Mouse (Mus musculus) WW6 (cell line): ENCODE measurements around the gene Hirip3.
A peak's percentile ranks its signal among the peaks of the same experiment; 100 is the strongest.
"Not testable (repeated sequence)": the region's sequence is repeated elsewhere in the genome, so short reads cannot be mapped to it uniquely, and the experiment has no call there.

Experiments
- DNase-seq: peaks from one replicate; pipeline ENCODE4 v3.0.0-alpha.2; 2013; ENCODE audit warnings: low read depth, low spot score

Hirip3 gene

DNA sequence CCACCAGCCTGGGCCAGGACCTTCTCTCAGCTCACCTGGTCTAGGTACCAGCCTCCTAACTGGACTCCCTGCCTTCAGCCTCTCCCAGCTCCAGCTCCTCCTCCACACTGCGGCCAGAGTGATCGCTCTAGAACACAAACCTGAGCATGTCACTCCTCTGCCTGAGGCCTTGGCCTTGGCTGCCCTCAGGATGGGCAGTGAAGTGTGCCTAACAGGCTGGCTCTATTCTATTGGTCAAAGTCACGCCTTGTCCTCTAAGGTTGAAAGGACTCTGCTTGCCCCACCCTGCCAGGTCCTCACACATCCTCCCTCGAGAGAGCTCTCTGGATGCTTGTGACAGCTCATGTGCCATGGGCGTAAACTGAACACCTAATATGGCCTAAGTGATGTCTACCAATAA is 8.3 kb upstream of the Hirip3 start:
- DNase-seq: no peak

DNA sequence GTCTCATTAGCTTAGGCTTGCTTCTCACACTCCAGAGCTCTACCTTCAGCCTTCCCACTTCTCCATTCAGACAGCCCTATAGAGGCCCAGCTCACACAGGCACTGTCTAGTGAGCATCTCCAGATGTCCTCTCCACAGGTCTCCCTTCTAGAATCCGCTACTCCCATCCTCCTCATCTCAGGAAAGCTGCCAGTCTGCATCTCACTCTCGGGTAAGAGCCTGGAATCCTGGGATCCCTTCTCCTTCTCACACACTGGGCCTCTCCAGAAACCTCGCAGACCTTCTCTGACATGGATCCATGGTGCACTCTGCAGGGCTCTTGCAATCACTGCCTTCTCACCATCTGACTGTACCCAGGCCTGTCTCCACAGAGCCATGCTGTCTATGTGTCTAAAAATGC is 6.1 kb upstream of the Hirip3 start:
- DNase-seq: no peak

DNA sequence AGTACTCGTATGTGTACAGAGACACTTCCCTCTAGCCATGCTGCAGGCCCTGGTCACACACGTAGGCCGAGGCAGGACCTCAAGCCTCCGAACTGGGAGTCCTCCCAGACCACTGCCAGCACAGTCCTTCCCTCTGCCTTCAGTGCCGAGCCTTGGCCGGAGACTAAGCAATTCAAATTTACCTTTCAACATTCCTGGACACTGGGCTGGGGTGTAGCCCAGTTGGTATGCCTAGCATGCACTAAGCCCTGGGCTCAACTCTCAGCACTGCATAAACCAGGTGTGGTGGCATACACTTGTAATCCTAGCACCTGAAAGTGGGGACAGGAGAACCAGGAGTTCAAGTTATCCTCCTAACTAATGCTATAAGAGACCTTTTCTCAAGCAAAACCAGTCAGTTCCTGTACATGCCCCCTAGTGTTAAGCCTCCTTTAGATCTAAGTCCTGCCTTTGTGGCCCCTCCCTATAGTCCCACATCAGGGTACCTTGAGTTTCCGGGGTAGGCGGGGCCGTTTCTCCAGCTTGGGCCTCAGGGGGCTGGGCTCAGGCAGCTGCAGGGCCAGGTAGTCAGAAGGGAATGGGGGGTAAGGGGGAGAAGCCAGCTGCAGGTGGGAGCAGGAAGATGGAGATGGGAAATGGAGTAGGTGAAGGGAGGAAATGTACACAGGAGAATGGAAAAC is 4.9 kb upstream of the Hirip3 start:
- DNase-seq: peak; percentile 40

DNA sequence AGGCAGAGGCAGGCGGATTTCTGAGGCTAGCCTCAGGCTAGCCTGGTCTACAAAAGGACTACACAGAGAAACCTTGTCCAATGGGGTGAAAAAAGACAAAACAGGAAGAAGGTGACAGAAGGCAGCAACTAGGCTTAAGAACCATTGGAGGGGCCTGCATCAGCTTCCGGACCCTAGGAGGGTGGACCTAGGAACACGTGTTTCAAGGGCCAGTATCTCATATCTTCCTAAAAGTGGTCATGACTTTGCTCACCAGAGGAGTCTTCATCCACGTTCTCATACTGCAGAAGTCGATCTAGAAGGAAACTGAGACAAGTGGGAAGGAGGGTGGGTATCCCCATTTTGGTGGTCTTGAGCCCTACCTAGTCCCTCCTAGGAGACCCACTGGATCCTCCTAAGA is 785 bp upstream of the Hirip3 start:
- no peak for DNase-seq

DNA sequence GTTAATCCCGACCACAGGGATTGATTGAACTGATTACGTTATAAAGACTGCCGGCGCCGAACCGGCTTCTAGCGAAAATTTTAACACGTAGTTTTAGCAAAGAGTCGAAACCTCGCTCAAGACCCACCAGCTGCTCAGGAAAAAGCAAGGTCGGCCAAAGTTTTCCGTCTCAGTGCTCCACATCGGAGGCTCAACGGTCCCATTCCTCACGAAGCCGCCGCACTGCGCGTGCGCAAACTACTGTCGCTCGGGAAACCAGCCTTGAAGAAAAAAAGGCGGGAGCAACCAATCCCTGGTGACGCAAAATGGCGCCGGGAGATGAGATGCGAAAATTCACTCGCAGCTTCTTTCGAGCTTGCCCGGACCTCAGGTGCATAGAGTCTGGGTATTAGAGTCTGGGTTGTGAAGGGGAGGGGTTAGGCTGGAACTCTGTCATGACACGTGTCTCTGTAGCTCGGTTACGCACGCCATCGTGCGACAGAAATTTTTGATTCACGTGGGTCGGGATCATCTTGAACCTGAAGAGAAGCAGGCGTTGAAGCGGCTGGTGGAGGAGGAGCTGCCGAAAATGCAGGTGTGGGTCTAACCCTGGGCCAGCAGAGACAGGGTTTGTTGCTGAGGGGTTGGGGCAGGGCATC is 494 bp downstream of the Hirip3 start, which contains the start of gene Ino80e:
Ino80e (minus strand) TSS at position 231 of the 638 bp plus-strand sequence.
- DNase-seq: peak; percentile 80

DNA sequence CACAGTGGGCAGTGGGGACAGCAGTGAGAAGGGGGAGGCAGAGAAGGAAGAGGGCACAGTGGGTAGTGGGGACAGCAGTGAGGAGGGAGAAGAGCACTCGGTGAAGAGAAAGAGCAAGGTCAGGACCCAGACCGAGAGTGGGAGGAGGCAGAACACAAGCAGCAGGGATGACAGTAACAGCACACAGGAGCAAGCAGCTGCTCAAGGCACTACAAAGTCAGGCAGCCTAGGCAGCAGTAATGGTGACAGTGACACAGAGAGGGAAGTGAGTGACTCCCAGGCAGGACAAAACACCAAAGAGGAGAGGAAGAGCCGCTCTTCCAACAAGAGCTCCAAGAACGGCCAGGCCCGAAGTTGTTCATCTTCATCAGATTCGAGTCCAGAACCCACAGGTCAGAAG is 2.0 kb downstream of the Hirip3 start:
- no peak for DNase-seq

DNA sequence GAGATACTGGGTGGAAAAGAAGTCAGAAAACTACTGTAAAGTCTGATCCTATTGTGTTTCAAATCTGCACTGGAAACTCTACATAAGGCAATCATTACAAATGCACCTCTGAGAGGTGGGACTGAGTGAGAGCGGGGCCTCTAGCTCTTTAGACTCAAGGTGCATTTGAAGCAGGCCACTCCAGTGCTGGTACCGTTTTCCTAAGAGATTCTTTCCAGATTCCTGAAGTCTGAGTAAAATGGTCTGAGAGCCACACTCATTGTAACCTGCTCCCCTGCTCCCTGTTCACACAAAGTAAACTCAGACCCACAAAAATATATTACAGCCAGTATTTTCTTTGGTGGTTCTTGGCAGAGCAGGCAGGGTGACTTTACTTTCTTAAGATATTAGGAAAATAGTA is 5.8 kb downstream of the Hirip3 start:
- no peak for DNase-seq

DNA sequence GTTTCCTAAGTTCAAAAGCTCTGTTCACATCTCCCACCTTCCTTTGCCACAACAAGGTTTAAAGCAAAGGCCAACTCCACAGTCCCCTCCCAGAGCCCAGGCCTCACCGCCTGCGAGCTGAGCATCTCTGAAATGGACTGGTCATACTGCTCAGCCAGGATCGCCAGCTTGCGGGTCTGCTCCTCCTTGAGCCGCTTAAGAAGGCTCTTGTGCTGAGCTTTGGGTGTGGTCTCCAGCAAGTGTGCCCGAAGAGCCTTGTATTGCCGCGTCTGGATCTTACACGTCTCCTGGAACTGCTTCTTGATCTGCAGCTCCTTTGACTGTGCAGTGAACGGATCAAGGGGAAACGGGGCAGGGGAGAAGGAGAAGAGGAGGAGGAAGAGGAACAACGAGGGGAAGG is 6.2 kb downstream of the Hirip3 start:
- no peak for DNase-seq

DNA sequence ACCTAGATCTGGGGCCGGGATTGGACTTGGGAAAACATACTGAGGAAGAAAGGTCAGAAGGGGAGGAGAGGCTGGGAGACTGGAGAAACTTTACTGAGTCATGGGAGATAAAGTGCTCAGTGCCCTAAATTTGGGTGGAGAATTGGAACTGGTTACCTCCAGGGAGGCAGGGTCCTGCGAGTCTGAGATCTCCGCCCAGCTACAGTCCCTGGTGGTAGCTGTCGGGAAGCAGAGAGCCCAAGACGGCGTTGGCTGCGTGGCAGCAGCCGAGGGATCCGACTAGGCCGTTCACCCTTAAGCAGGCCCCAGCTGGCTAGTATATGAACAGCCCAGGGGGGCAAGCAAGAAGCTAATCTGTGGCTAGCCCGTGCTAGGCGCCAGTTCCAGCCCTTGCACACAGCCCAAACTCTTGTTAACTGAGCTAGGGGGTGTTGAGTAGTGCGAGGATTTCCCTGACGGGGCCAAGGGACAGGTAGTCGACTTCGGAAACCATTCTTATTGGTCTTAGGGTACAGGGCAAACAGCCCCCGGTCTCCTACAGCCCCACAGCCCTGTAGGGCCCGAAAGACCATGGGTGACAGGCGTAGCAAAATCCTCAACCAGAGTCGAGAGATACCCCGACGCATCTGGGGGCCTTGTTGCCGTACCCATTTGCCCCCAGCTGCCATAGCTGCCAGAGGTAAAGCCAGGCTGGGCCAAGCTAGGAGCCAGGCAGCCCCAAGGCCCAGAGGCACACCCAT is 8.2 kb downstream of the Hirip3 start:
- DNase-seq: no peak

DNA sequence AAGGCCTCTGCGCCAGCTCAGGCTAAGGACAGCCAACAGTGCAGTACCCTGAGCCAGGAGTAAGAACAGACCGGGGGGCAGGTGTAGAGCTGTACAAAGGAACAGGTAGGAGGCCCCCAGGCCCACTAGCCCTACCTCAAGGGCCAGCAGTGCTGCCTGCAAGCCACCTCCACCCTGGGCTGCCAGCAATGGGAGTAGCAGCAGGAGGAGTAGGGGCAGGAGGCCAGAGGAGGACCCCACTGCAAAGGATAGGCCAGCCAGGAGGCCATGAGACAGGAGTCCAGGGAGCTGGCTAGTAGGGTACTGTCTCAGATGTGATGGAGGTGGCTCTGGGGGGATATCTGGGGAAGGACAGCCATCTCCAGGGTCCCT is 8.7 kb downstream of the Hirip3 start:
- no peak for DNase-seq

DNA sequence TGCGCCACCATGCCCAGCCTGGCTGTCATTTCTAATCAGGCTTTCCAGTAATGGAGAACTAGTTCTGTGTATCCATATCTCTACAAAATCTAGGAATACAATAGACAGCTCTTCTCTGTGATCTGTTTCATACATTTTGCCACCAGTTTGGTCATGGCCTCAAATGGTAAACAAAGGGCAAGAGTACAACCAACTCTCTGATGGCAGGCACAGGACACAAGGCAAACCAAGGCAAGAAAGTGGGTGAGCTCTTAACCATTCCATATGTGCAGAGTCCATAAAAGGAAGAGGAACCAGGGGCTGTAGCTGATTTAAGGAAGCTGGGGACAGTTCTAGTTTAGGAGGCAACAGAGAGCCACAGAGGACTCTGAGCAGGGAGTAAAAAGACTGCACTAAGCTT is 15.5 kb downstream of the Hirip3 start:
- no peak for DNase-seq

DNA sequence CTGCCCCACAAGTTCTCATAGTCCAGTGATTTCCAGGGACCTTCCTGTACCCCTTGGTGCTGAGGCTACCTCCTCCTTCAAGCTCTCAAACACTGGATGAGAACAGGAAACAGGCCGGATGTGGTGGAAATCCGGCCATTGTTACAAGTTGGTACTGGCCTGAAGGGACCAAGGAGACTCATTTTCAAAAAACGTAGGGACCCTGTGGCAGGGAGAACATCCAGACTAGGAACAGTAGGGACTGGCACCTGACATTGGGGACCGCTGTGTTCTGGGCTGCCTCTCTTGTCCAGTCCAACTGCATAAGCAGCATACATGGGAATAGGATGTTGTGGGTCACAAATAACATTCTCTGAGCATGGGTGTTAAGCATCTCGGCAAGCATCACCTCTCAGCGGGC is 19.3 kb downstream of the Hirip3 start:
- no peak for DNase-seq

DNA sequence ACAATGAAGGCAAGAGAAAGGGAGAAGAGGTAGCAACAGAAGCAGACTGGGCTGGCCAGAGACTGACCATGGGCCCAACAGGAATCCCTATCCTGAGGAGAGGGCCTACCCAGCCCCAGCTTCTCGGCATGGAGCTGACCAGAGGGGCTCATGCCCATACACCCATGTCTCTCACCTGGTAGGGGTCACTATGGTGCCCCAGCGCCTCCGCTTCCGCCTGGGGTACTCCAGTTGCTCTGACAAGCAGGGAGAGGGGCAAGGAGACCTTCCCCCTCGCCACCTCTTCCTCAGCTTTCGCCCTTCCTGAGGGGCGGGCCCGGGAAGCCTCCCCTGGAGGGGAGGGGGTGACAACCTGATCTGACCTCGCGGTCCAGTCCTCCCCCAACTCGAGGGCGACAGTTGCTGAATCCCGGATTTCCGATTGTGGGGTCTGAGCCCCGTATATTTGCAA is 22.0 kb downstream of the Hirip3 start:
- DNase-seq: no peak

DNA sequence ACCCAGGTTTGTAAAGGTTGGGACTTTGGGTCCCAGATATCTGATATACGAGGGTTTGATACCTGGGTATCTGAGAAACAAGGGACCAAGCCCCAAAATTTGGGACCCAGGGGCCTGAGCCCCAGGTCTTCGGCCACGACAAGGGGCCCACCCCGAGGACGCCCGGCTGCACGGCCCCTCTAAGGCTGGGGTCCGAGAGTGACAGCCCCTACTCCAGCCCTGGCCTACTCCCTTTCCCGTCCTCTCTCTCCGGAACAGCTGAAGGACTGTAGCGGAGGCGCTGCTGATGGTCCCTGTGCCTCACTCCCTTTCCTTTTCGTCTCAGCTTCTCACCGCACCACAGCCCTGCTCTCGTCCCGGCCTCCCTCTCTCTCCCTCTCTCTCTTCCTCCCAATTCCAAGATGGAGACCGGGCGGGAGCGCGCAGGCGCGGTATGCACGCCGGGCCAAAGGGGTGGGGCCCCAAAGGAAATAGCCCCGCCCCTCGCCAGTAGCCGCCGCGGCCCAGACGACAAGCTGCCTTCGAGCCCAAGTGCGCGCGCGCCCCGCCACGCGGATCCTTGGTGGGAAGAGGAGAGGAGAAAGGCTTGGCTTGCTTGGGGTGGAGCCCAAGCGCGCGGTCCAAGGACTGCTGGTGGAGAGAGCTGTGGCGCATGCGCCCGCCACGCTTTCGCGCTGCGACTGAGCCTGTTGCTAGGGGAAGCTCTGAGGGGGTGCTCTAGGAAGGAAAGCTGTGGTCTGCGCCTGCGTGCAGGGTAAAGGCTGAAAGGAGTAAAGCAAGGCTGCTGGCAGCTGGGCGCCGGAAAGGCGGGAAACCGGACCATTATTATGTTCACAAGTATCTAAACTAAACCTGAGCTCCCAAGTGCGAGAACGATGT is 22.8 kb downstream of the Hirip3 start, which contains the start of gene Taok2:
Taok2 (minus strand) TSS at position 418 of the 879 bp plus-strand sequence.
- peak; percentile 94 for DNase-seq

DNA sequence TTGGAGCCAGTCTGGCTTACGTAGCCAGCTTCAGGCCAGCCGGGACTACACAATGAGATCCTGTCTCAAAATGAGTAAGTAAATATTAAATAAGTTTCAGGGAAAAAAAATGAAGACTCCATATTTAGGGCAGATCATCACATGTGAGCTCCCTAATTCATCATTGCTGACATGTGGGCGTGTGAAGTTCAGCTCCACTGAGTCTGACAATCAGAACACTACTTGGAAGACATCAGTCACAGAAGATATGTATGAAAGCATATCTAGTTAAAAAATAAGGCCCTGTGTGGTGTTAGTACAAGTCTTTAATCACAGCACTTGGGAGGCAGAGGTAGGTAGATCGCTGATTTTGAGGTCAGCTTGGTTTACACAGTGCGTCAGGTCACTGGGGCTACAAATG is 25.5 kb downstream of the Hirip3 start:
- DNase-seq: no peak

DNA sequence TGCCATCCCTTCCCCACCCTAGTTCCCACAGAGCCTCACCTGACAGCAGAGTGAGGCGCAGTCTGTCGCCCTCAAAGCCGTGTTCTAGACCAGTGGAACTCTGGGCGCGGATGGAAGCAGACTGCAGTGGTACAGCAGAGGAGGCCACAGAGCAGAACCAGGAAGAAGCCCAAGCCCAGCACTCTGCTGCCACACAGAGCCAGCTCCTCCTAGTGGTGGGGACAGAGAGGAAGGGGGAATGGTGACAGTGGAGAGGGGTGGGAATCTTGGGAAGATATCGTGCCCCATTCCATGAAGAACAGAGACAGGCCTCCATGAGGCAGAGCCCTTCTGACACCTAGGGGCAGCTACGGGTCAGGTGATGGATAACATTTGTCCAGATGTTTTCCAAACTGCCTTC is 27.1 kb downstream of the Hirip3 start:
- peak; percentile 24 for DNase-seq

DNA sequence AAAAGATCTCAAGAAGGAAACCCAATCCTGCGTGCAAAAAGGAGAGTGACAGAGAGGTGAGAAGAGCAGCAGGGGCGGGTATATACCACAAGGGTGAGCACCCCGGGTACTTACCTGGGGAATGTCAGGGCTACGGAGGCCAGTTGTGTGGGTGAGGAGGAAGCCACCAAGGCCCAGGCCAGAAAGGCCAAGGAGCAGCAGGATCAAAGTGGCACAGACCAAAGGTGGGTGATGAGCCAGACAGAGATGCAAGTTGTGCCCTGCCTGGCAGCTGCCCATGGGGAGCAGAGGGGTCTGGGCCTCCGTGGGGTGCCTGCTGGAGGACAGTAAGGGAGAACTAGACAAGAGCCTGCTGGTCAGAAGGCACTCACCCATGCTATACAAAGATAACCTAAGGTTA is 35.1 kb downstream of the Hirip3 start:
- DNase-seq: no peak

DNA sequence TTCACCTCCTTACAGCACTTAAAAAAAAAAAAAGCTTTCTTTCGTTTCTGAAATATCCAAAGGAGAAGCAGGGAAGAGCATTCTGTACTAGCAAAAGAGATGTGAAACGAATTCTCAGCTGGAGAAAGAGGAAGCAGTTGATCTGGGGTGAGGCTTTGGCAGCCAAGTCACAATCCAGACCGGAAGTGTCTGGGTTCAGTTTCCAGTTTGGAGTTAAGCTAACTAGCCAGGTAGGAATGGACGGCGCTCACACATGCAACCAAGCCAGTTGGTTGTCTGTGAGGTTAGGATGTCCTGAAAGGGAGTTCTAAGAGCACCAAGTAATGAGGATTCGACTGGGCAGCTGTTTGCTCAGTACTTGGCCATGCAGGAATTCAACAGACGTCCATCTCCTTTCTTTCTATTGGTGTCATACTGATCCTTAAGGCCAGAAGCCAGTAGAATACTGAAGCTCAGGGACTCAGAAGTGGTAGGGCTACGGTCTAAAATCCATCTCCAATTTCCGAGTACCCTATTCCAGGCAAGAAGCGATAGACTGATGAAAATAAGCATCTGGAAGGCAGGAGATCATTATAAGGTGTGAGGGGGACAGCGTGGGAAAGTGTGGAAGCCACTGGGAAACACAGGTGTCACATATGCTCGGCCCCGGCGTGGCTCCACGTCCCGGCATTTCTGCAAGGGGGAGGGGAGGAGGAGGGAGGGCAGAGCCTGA is 35.8 kb downstream of the Hirip3 start:
- DNase-seq: no peak

DNA sequence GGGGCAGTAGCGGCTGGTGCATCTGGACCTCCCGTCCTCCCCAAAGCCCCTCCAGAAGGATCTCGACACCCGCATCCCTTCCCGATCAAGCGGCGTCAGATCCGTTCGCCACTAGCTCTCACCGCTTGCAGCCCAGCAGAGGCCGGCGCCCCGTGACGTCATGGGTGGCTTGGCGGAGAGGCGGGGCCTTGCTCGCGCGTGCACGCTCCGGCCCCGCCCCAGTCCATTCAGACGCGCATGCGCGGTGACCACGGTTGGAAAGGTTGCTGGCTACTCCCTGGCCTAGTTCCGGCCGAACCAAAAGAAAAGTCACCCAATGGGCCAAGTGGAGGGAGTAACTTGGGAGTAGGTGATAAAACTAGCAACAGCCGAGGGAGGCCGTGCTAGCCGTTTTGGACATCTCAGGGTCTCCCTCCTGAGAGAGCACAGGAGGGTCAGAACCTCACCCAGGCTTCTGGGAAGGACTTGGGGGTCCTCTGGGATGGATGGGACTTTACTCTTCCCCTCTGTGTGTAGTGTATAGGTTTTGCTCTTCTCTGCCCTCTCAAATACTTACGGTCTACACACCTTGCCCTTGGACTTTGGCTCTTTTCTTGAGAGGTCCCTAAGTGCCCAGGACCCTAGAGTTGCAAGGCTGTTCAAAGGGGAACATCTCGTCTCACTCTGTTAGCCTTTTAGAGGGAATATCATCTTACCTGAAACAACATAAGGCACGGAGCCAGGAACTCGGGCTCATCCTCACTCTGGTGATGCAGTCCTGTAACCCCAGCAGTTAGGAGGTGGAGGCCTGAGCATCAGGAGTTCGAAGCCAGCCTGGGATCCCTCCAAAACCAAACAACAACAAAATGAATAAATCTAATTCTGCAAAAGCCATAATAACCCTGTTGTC is 36.6 kb downstream of the Hirip3 start:
- peak; percentile 75 for DNase-seq

DNA sequence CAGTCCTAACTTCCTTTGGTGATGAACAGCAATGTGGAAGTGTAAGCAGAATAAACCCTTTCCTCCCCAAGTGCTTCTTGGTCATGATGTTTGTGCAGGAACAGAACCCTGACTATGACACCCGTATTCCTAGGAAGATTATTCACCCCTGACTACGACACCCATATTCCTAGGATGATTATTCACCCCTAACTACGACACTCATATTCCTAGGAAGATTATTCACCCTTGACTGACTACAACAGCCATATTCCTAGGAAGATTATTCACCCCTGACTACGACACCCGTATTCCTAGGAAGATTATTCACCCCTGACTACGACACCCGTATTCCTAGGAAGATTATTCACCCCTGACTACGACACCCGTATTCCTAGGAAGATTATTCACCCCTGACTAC is 38.0 kb downstream of the Hirip3 start:
- DNase-seq: not testable (repeated sequence)
